Mouse (Mus musculus): ENCODE measurements at regions not wholly inside any gene's neighbourhood (a gene's known extent, or its start where the extent isn't known, plus 50 kb on each side); places are given as distances from the start of the nearest gene placed in this dataset.

GRCm38 (mm10) chr15:90021746-90022312 is 180.2 kb upstream of the Syt10 start:
- TF ChIP-seq POLR2A (IDR thresholded peaks at IDR 0.05; ENCODE audit: borderline replicate concordance, extremely low read depth, insufficient read depth, insufficient read length, poor library complexity, severe bottlenecking) (no peak), CTCF (IDR thresholded peaks at IDR 0.05; ENCODE audit: borderline replicate concordance, extremely low read depth, insufficient read depth, insufficient read length) (no peak)
- no peak for DNase-seq (ENCODE audit: low read depth)

- peak; percentile 40 for DNase-seq (ENCODE audit: low read depth)
- TF ChIP-seq CTCF (IDR thresholded peaks at IDR 0.05; ENCODE audit: borderline replicate concordance, extremely low read depth, insufficient read depth, insufficient read length) (no peak), POLR2A (IDR thresholded peaks at IDR 0.05; ENCODE audit: borderline replicate concordance, extremely low read depth, insufficient read depth, insufficient read length, poor library complexity, severe bottlenecking) (no peak)
Observed at GRCm38 (mm10) chr15:90023164-90023563, 181.5 kb upstream of the Syt10 start.

- TF ChIP-seq POLR2A (IDR thresholded peaks at IDR 0.05; ENCODE audit: borderline replicate concordance, extremely low read depth, insufficient read depth, insufficient read length, poor library complexity, severe bottlenecking) (no peak), CTCF (IDR thresholded peaks at IDR 0.05; ENCODE audit: borderline replicate concordance, extremely low read depth, insufficient read depth, insufficient read length) (no peak)
- DNase-seq (ENCODE audit: low read depth) = no peak
Observed at GRCm38 (mm10) chr15:90034356-90034755, 189.8 kb upstream of the Alg10b start.

GRCm38 (mm10) chr15:90045683-90046082 is 178.4 kb upstream of the Alg10b start:
- TF ChIP-seq CTCF (IDR thresholded peaks at IDR 0.05; ENCODE audit: borderline replicate concordance, extremely low read depth, insufficient read depth, insufficient read length) = no peak
- TF ChIP-seq POLR2A (IDR thresholded peaks at IDR 0.05; ENCODE audit: borderline replicate concordance, extremely low read depth, insufficient read depth, insufficient read length, poor library complexity, severe bottlenecking) = no peak

GRCm38 (mm10) chr15:90062021-90062420 is 162.1 kb upstream of the Alg10b start:
- no peak for DNase-seq (ENCODE audit: low read depth)
- no peak for TF ChIP-seq CTCF (IDR thresholded peaks at IDR 0.05; ENCODE audit: borderline replicate concordance, extremely low read depth, insufficient read depth, insufficient read length)
- no peak for TF ChIP-seq POLR2A (IDR thresholded peaks at IDR 0.05; ENCODE audit: borderline replicate concordance, extremely low read depth, insufficient read depth, insufficient read length, poor library complexity, severe bottlenecking)

More at GRCm38 (mm10) chr15:90045683-90046082, 178.4 kb upstream of the Alg10b start:
- DNase-seq (ENCODE audit: low read depth) = no peak

GRCm38 (mm10) chr15:90065768-90066167 is 158.3 kb upstream of the Alg10b start:
- DNase-seq (ENCODE audit: low read depth) = no peak
- no peak for TF ChIP-seq POLR2A (IDR thresholded peaks at IDR 0.05; ENCODE audit: borderline replicate concordance, extremely low read depth, insufficient read depth, insufficient read length, poor library complexity, severe bottlenecking)
- TF ChIP-seq CTCF (IDR thresholded peaks at IDR 0.05; ENCODE audit: borderline replicate concordance, extremely low read depth, insufficient read depth, insufficient read length) = no peak

- TF ChIP-seq CTCF (IDR thresholded peaks at IDR 0.05; ENCODE audit: borderline replicate concordance, extremely low read depth, insufficient read depth, insufficient read length) (no peak), POLR2A (IDR thresholded peaks at IDR 0.05; ENCODE audit: borderline replicate concordance, extremely low read depth, insufficient read depth, insufficient read length, poor library complexity, severe bottlenecking) (no peak)
- DNase-seq (ENCODE audit: low read depth) = peak; percentile 59
Observed at GRCm38 (mm10) chr15:90072078-90072477, 152.0 kb upstream of the Alg10b start.

- peak; percentile 50 for DNase-seq (ENCODE audit: low read depth)
Observed at GRCm38 (mm10) chr15:90082175-90082951, 141.7 kb upstream of the Alg10b start.

GRCm38 (mm10) chr15:90109445-90109988 is 114.6 kb upstream of the Alg10b start:
- TF ChIP-seq CTCF (IDR thresholded peaks at IDR 0.05; ENCODE audit: borderline replicate concordance, extremely low read depth, insufficient read depth, insufficient read length) (no peak), POLR2A (IDR thresholded peaks at IDR 0.05; ENCODE audit: borderline replicate concordance, extremely low read depth, insufficient read depth, insufficient read length, poor library complexity, severe bottlenecking) (no peak)
- no peak for DNase-seq (ENCODE audit: low read depth)

More at GRCm38 (mm10) chr15:90082175-90082951, 141.7 kb upstream of the Alg10b start:
- TF ChIP-seq POLR2A (IDR thresholded peaks at IDR 0.05; ENCODE audit: borderline replicate concordance, extremely low read depth, insufficient read depth, insufficient read length, poor library complexity, severe bottlenecking) (no peak), CTCF (IDR thresholded peaks at IDR 0.05; ENCODE audit: borderline replicate concordance, extremely low read depth, insufficient read depth, insufficient read length) (no peak)

- no peak for DNase-seq (ENCODE audit: low read depth)
Observed at GRCm38 (mm10) chr15:90113611-90114010, 110.5 kb upstream of the Alg10b start.

GRCm38 (mm10) chr15:90119747-90120146 is 104.4 kb upstream of the Alg10b start:
- TF ChIP-seq CTCF (IDR thresholded peaks at IDR 0.05; ENCODE audit: borderline replicate concordance, extremely low read depth, insufficient read depth, insufficient read length) = no peak
- TF ChIP-seq POLR2A (IDR thresholded peaks at IDR 0.05; ENCODE audit: borderline replicate concordance, extremely low read depth, insufficient read depth, insufficient read length, poor library complexity, severe bottlenecking) = no peak
- peak; percentile 12 for DNase-seq (ENCODE audit: low read depth)

More at GRCm38 (mm10) chr15:90113611-90114010, 110.5 kb upstream of the Alg10b start:
- TF ChIP-seq POLR2A (IDR thresholded peaks at IDR 0.05; ENCODE audit: borderline replicate concordance, extremely low read depth, insufficient read depth, insufficient read length, poor library complexity, severe bottlenecking) = no peak
- no peak for TF ChIP-seq CTCF (IDR thresholded peaks at IDR 0.05; ENCODE audit: borderline replicate concordance, extremely low read depth, insufficient read depth, insufficient read length)
